Mouse (Mus musculus) myocyte (in vitro differentiated cells): ENCODE data around the gene Arhgap6.

Experiments
- CEBPB ChIP-seq: IDR thresholded peaks from 2 replicates; pipeline ENCODE4 v1.6.1; 2011; ENCODE audit warnings: mild to moderate bottlenecking, moderate library complexity; ENCODE audit not compliant: poor library complexity, insufficient read depth, severe bottlenecking
- POLR2A ChIP-seq: IDR thresholded peaks from one replicate; pipeline ENCODE4 v1.6.1; 2011; ENCODE audit warnings: low read depth, mild to moderate bottlenecking, control low read depth, moderate library complexity; ENCODE audit not compliant: insufficient read length

DNA sequence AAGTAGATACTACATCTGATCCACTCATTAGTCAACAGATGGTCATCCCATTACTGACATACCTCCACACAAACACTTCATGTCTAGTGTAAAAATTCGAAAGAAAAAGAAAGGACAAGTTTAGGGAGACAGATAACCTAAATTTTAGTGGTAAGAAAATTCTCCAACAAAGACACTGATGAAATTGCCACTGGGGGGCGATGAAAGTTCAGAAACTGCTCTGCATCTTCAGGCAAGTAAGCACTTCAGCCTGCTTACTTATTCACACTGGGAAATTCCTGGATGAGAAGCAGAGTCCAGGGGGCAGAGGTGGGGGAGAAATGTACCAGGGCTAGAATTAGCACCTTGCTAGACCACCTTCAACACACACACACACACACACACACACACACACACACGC lies 537.4 kb downstream of the Arhgap6 start:
- TF ChIP-seq CEBPB, result no peak
- TF ChIP-seq POLR2A, result no peak
